Mouse (Mus musculus) adrenal gland (tissue): Measurements from ENCODE around the gene Dgcr2.

Source experiments
- intact Hi-C: fragments of 180-260 bp; cut with DNase I; formaldehyde crosslinking; loops from one replicate; pipeline ENCODE4 v1.15.1; 2025
- long read RNA-seq, 2 experiments: library from polyadenylated mRNA; unstranded; transcript quantifications; one replicate each; pipeline ENCODE4 v2.0.0; 2020; ENCODE audit warnings: borderline replicate concordance in 1 of 2; ENCODE audit not compliant: insufficient replicate concordance in 1 of 2

The Dgcr2 gene
- long read RNA-seq, experiment 1, full-length matches to known transcripts, result 8 of 14 reads
- long read RNA-seq, experiment 1, partial matches to known transcripts, result 3 of 14 reads
- long read RNA-seq, experiment 1, other reads (novel, unspliced or antisense), result 3 of 14 reads
- long read RNA-seq, experiment 2, full-length matches to known transcripts, result 6 of 24 reads
- long read RNA-seq, experiment 2, partial matches to known transcripts, result 5 of 24 reads
- long read RNA-seq, experiment 2, other reads (novel, unspliced or antisense), result 13 of 24 reads

DNA sequence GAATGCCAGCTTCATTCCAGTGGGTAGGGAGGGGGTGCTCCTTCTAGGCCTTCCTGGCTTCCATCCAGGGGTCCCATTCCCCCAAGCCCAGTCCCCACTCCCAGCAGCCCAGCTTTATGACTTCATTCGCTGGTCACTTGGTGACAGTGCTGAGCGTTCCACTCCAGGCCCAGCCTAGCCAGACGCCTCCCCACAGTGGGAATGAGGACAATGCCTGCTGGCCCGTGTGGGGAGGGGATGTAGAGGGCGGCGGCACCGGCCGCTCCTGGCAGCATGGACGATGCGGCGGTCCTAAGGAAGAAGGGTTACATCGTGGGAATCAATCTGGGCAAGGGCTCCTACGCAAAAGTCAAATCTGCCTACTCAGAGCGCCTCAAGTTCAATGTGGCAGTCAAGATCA is at the start of gene Dgcr2, which contains the start of gene Tssk2:
TSS of gene Dgcr2 (minus strand) at position 101 of the 400 bp plus-strand sequence.
TSS of gene Tssk2 (plus strand) at position 176 of the 400 bp plus-strand sequence.
- intact Hi-C loops, result no loop called here

DNA sequence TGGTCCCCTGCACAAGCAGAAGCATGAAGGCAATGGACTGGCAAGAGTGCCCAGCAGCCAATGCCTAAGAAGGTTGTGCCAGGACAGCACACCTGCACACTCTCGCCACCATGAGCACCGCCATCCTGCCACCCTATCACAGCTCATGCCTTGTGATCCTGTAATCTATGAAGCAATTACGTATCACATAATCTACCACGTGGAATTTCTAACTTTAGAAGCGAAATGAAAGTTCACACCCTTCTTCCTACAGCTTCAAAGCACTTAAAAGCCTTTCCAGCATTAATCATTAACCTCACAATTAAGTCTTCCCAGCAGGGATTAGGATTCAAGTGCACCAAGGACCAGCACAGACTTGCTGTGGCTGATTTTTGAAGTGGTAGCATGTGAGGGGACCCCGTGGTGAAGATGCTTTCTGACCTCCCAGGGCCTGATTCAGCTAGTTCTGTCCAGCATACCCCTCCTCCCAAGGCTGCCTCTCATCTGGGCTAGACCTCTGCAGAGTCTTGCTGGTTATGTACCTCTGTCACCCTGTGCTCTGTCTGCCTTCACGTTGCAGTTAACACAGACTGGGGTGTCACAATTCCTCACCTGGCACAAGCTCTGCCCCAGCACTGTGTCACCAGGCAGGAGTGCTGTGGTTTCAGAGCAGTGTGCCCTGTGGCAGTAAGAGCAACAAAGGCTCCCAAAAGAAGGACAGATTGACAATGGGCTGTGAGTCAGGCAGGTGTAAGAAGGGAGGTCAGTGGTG is 46.9 kb upstream of the Dgcr2 start:
- intact Hi-C loops, result no loop called here

DNA sequence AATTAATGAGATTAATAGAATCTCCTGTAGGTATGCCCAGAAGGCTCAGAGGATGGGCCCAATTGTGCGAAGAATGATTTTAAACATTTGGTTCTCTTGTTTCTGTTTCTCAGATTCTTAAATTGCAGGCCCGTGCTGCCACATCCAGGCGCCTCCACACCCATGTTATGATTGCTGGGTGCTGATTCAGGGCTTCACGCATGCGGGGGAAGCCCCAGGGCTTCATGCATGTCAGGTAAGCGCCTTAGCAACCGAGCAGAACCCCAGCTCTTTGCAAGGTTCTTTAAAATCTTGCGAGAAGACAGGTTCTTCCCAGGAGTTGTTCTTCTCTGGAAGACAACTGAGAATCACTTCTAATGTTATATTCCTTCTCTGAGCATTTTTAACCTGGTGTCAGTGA is 45.1 kb upstream of the Dgcr2 start:
- intact Hi-C loops, result no loop called here

DNA sequence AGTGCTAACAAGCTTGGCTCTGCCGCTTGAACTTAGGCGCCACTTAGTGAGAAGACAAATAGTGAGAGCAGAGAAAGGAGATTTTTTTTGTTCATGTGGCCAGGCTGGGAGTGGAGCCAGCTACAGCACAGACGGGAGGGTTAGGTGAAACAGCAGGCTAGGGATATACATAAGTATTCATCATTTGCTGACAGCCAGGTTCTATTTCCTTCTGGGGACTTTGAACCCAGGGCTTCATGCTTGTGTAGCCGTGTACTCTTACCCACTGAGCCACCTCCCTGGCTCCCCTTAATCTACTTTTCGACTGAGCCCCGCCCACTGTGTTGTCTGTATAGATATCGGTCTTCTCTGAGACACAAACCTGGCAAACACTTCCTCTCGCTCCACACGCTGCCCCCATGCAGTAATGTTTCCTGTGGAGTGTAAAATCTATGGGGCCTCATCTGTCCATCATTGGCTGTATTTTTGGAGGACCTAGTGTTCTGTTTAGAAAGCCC is 40.9 kb upstream of the Dgcr2 start:
- intact Hi-C loops, result no loop called here

DNA sequence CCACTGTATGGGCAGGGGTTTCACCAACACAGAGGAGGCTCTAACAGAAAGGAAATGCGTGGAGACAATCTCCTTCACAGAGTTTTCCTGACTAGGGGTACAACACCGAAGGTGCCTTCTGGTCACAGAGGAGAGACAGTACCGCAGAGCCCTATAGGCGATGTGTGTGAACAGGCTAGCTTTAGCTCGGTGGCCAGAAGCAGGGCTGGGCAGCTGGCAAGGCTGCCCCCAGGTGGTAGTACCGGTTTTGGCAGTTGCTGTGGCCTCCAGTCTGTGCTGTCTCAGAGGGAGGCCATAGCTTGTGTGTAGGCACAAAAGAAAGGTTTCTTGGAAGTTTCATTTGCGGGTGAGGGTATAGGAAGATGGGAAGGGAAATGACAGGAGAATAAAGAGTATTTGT is 40.5 kb upstream of the Dgcr2 start:
- intact Hi-C loops, result no loop called here

DNA sequence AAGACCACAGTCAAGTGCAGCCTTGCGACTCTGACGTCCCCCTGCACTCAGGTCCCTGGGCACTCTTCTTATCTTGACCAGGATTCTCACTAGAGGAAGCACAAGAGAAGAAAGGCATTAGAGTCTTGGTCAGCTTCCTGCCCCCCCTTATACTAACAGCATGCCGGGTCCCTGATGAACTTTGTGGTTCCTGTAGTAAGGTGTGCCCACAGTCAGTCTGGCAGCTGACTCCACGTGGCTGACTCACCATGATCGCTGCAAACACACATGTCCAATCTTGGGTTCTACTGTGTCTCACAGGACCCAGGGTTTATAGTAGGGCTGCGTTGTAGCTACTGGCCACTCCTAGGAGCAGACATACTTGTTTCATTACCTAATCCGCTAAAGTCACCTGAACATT is 39.8 kb upstream of the Dgcr2 start:
- intact Hi-C loops, result no loop called here

DNA sequence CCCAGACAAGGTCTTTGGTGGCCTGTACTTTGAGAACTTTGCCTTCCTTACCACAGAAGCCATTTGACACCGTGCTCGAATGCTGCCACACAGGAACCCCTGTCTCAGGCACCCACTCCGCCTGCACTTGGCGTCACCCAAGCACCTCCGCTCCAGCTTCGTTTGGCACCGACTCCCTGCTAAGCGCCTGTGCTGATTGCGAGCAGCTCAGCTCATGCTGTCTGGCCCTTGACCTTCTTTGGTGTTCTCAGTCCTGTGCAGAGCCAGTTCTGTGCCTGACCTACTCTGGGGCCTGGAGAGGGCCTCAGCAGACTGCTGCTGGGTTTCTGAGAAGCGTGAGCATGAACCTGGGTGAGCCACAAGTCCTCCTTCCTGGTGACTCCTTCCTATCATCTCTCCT is 38.4 kb upstream of the Dgcr2 start:
- intact Hi-C loops, result no loop called here

DNA sequence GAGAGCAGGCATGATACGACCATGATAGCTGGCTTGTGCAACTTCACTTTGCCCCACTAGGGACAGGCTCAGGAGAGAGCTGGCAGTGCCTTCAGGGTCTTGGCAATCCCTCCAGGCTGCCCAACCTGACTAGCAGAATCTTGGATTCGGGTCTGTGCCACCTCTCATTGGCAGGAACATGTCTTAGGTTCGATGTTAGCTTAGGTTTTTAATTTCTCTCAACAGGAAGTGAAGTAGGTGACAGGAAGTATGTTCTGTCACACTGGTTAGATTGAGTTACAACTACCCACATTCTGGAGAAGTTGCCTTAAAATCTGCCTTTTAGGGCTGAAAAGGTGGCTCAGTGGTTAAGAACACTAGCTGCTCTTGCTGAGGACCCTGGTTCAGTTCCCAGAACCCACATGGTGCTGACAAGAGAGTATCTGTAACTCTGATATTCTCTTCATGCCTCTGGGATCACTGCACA is 36.1 kb upstream of the Dgcr2 start:
- intact Hi-C loops, result no loop called here

DNA sequence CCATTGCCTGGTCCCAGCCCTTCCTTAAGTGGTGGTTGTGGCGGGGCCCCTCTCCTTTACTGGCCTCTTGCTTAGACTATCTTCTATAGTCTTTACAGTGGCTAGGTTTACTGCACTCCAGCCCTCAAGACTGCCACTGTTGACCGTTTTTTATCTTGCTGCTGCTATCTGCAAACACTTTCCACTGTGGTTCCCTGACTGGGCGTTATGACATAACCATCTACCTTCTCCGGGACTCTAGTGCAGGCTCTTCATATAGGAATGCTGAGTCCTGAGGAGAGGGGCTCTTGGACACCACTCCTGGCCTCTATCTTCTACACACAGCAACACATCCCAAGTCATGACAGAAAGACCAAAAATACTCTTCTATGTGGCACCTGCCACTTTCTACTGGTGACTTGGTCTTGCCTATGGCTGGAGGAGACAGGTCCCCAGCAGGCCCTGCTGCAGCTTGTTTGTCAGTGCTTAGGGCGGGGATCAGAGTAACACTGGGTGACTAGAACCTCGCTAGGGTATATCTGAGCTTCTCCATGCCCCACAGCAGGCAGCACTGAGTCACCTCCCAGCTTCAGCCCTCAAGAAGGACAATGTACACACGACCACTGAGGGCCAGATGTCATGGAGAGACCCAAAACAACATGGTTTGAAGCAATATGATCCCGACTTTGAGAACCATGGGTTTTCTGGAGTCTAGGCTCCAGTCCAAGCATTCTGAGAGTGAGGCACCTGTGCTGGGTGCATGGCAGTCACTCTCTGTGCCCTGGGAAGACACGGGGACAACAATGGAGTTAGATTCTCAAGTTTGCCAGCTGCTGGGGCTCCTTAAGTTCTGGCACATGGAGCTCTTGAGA is 35.5 kb upstream of the Dgcr2 start:
- intact Hi-C loops, result no loop called here

DNA sequence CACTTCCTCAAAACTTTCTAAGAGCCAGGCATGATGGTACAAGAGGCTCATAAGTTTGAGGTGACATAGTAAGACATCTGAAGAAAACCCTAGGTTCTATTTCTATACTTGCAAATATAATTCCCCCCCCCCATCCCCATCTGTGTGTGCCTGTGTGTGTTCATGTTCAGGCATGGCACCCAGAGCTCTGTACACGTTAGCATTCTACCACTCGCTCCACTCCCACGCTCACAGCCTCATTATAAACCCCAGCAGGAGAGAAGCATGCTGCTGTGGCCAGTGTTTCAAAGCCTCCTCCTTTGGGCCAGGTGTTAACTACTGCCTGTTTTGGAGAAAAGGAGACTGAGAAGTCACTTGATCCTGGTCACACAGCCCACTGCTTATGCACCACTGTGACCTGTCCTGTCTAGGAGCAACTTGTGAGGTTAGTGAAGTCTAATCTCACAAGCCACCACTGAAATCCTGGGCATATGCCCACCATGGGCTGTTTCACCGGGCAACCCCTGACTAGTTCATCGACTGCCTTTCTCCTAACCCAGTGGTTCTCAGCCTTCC is 33.6 kb upstream of the Dgcr2 start:
- intact Hi-C loops, result no loop called here

DNA sequence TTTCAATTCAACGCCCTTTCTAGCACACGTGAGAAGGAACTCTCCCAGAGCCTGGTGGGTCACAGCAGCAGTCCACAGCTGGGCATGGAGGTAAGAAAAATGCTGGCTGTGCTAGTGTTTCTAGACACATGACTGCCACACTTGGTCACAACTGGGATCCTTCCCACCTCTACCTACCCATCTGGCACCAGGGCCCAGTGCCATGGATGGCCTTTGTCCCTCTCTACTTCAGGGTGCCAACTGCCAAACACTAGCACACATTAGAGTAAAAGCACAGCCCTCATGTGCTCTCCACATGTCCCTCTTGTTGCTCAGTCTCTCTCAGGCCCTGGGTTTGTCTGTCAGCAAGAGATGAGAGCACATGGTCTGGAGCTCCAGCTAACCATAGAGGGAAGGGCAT is 31.3 kb upstream of the Dgcr2 start:
- intact Hi-C loops, result loop anchor here (5.0 kb wide), 1 partner anchor 58 kb away; no protein-coding TSS in a partner anchor

DNA sequence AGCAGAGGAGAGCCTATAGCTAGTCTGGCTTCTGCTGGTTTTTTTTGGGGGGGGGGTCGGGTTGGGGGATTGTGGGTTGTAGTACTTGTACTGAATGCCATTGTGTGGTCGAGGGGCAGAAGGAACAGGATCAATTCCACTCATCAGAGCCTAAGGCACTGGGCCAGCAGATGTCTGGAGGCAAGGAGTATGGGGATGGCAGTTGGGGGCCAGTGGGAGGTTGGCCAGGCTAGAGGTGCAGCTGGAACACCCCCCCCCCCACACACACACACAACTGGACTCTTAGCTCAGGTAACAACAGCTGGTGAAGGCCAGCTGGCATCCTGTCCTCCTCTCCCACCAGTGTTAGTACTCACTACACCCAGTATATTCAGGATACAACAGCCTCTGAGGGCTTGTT is 30.8 kb upstream of the Dgcr2 start:
- intact Hi-C loops, result loop anchor here (5.0 kb wide), 1 partner anchor 58 kb away; no protein-coding TSS in a partner anchor

DNA sequence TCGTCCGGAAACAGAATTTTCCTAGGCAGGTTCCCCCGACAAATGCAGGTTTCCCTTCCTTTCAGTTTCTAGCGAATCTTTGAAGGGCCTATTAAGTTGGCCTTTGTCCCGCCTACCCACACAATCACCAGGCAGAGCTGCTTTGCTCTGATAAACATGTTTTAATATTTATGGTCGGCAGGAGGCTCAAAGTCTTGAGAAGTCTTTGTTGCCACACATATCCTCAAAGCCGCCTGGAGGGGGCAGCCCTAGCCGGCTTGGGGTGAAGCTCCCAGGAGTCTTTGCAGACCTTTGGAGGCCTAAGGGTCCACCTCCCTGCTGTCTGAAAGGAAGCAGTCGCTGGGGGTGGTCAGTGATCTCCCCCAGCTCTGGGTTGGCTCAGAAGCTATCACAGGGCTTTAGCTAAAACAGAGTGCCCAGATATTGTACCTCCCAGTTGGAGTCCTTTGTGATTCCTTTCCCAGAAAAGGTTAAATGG is 30.3 kb upstream of the Dgcr2 start:
- intact Hi-C loops, result loop anchor here (5.0 kb wide), 1 partner anchor 59 kb away; no protein-coding TSS in a partner anchor

DNA sequence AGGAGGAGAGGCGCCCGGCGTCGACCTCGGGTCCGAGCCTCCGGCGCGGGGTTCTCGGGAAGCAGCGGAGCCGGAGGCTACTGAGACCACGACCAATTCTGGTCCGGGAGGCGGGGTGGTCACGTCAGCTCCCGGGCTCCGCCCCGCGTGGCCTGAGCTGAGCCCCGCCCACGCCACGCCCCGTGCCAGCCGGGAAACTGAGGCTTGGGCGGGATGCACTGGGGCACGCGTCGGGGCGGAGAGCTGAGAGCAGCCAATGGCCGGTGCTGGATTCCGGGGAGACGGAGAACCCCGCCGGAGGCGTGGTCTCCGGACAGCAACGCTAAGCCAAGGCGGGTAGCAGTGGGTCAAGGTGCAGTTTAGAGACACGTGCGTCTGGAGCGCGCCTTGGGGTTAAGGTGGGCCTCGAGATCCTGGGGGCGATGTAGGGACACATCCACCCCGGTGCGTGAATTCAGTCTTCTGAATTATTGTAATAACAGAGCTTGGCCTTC is 29.8 kb upstream of the Dgcr2 start, which contains the start of gene Slc25a1:
TSS of gene Slc25a1 (minus strand) at position 133 of the 494 bp plus-strand sequence.
- intact Hi-C loops, result loop anchor here (5.0 kb wide), 1 partner anchor 59 kb away; no protein-coding TSS in a partner anchor

DNA sequence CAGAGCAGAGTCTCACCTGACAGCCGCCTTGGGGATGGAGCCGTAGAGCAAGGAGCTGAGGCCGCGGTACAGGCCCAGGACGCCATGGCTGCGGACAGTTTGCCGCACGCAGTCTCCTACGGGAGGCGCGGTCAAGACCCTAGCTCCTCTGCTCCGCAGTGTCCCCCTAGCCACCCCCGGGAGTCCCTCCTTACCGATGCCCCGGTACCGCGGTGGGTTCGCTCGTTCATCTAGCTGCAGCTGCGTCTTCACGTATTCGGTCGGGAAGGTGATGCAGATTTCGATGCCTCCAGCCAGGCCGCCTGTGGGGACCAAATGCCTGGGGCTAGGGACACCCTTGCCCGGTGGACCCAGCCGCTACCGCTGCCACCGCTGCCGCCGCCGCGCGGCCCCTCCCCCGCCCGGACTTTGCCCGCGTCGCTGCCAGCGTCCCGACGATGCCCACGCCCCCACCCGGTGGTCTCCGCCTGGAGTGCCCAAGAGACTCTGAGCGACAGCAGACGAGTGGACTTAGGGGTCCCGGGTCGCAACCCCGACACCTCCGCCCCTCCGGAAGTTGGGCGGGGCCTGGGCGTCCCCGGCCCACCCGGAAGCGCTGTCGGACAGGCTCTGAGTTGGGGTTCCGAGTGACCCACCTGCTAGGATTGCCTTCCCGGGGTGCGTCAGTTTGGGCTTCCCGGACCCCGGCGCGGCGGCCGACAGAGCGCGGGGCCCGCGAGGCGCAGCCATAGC is 29.2 kb upstream of the Dgcr2 start:
- intact Hi-C loops, result loop anchor here (5.0 kb wide), 1 partner anchor 60 kb away; no protein-coding TSS in a partner anchor

DNA sequence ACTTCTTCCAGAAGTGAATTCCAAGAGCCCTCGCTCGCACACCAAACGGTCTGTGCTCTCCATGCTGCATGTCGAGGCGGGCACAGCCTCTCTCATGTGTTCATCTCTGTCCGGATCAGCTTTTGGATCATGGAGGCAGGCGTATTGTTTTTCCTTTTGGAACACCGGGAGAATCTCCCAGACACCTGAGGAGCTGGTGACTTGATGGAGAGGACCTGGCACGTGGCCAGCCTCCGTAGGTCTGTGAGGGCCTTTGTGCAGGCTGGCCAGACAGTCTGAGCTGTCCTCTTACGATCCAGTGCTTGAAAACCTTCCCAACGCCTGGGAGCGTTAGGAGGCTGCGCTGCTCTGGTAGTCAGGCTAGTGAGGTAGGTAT is 23.8 kb upstream of the Dgcr2 start:
- intact Hi-C loops, result no loop called here

DNA sequence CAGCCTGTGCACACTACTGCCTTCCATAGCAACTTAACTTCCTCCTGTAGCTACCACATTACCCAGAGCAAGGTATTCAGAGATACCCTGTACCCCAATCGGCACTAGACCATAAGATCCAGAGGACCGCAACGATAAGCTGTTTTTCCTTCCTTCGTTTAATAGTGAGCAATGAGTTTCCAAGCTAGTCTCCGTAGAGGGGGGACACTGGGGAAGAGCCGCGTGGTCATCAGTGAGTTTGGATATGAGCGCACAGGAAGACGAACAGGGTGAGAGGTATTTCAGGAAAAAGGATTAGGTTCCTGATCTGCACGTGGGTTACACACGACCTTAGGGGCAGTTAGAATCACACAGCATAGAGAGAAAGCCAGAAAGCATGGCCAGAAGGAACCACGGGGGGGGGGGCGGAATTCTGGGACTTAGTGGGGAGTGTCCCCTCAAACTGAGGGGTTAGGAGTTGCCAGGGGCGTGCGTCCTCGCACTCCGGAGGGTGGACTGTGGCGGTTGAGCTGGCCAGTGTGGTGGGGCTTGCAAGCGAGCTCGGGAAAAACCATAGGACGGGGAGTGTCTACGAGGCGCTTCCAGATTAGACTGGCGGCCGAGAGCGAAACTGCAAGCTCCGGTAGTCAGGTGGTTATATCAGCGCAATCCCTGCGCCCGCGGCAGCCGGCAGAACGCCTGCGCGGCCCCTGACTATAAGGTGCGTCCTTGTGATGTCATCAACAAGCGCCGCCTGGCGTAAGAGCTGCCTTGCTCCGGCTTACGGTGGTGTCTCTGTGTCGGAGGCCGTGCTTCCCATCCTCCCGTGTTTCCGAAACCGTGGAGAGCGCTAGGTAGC is 23.2 kb upstream of the Dgcr2 start:
- intact Hi-C loops, result no loop called here

DNA sequence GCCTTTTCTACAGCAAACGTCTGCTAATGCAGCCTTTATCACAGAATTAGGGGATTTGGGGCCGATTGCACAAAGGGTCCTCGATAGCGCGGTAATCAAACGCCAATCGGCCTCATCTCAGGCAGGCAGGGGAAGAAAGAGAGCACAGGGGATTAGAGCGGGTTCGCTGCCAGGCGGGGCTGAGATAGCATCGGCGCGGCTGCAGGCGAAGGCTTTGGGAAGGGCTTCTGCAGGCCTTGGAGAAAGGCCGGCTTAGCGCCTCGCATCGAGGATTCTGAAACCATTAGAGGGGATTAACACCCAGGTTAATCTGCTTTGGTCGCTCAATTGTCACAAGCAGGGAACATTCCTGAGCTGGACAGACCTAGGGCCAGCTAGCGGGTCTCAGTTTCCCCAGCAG is 22.2 kb upstream of the Dgcr2 start:
- intact Hi-C loops, result no loop called here
